Mouse (Mus musculus) naive thymus-derived CD4-positive, alpha-beta T cell, adult 2 months (primary cell): ENCODE measurements around the gene Chdh.

Source experiments
- DNase-seq: peaks from one replicate; pipeline ENCODE4 v3.0.0-alpha.2; 2011; ENCODE audit warnings: low read depth

Chdh gene

GRCm38 (mm10) chr14:30014487-30014886, 5.7 kb downstream of the Chdh start:
- peak; percentile 72 for DNase-seq

- no peak for DNase-seq
Observed at GRCm38 (mm10) chr14:30015008-30015407, 6.2 kb downstream of the Chdh start.

- no peak for DNase-seq
Observed at GRCm38 (mm10) chr14:30016666-30017065, 7.8 kb downstream of the Chdh start.

GRCm38 (mm10) chr14:30017794-30018462, 9.1 kb downstream of the Chdh start:
- DNase-seq: peak; percentile 51

GRCm38 (mm10) chr14:30018463-30018801, 9.6 kb downstream of the Chdh start:
- no peak for DNase-seq

- DNase-seq: no peak
Observed at GRCm38 (mm10) chr14:30018846-30019245, 10.0 kb downstream of the Chdh start.

GRCm38 (mm10) chr14:30019375-30019774, 10.6 kb downstream of the Chdh start:
- no peak for DNase-seq

GRCm38 (mm10) chr14:30019792-30020575, 11.2 kb downstream of the Chdh start:
- DNase-seq: no peak

- DNase-seq: peak; percentile 42
Observed at GRCm38 (mm10) chr14:30022471-30022870, 13.6 kb downstream of the Chdh start.

- peak; percentile 80 for DNase-seq
Observed at GRCm38 (mm10) chr14:30024387-30024786, 15.6 kb downstream of the Chdh start.

GRCm38 (mm10) chr14:30027378-30027777, 18.6 kb downstream of the Chdh start:
- DNase-seq: peak; percentile 77

GRCm38 (mm10) chr14:30033405-30033804, 24.6 kb downstream of the Chdh start:
- no peak for DNase-seq

- no peak for DNase-seq
Observed at GRCm38 (mm10) chr14:30038431-30038830, 29.6 kb downstream of the Chdh start.

- DNase-seq: no peak
Observed at GRCm38 (mm10) chr14:30039413-30039812, 30.6 kb downstream of the Chdh start.

- no peak for DNase-seq
Observed at GRCm38 (mm10) chr14:30041836-30042235, 33.0 kb downstream of the Chdh start.

GRCm38 (mm10) chr14:30043356-30043940, 34.6 kb downstream of the Chdh start:
- no peak for DNase-seq

GRCm38 (mm10) chr14:30045239-30045638, 36.4 kb downstream of the Chdh start:
- no peak for DNase-seq

GRCm38 (mm10) chr14:30045704-30046220, 36.9 kb downstream of the Chdh start:
- no peak for DNase-seq

GRCm38 (mm10) chr14:30046976-30047375, 38.2 kb downstream of the Chdh start:
- DNase-seq: no peak

- DNase-seq: no peak
Observed at GRCm38 (mm10) chr14:30048049-30048448, 39.2 kb downstream of the Chdh start.

GRCm38 (mm10) chr14:30050280-30050679, 41.5 kb downstream of the Chdh start:
- DNase-seq: no peak

- no peak for DNase-seq
Observed at GRCm38 (mm10) chr14:30054922-30055321, 46.1 kb downstream of the Chdh start.
